Mouse (Mus musculus) hindbrain, embryonic 16.5 days (tissue): ENCODE data around the gene Mctp2. TPM values are rescaled to one million over a fixed set of nuclear protein-coding genes. Genes with fewer than 3 reads are reported as not detected.
"Not testable (repeated sequence)": the region's sequence is repeated elsewhere in the genome, so short reads cannot be mapped to it uniquely, and the experiment has no call there.

Source experiments
- ATAC-seq: fragments of 200-750 bp; cut with Nextera tagmentation; 2 replicates; pipeline ENCODE4 v1.8.0; 2017; ENCODE audit warnings: moderate TSS enrichment, moderate library complexity
- H3K27ac ChIP-seq: fragments of 300-500 bp; sonication (generic); 2 replicates; pipeline ENCODE4 v1.5.1; 2014; ENCODE audit warnings: low read depth, mild to moderate bottlenecking, control low read depth, low read length, moderate library complexity
- H3K27me3 ChIP-seq: fragments of 300-500 bp; sonication (generic); replicated peaks from 2 replicates; pipeline ENCODE4 v1.6.1; 2014; ENCODE audit warnings: low read length; ENCODE audit not compliant: control insufficient read depth, insufficient read depth
- H3K36me3 ChIP-seq: fragments of 300-500 bp; sonication (generic); 2 replicates; pipeline ENCODE4 v1.6.1; 2014; ENCODE audit warnings: mild to moderate bottlenecking, low read length, moderate library complexity, mixed read lengths; ENCODE audit not compliant: control insufficient read depth, insufficient read depth
- H3K4me1 ChIP-seq: fragments of 300-500 bp; sonication (generic); 2 replicates; pipeline ENCODE4 v1.6.1; 2014; ENCODE audit warnings: low read depth, low read length; ENCODE audit not compliant: control insufficient read depth, insufficient read depth
- H3K4me2 ChIP-seq: fragments of 300-500 bp; sonication (generic); 2 replicates; pipeline ENCODE4 v1.6.1; 2014; ENCODE audit warnings: mild to moderate bottlenecking, low read length, control low read depth, moderate library complexity
- H3K4me3 ChIP-seq: fragments of 300-500 bp; sonication (generic); 2 replicates; pipeline ENCODE4 v1.5.1; 2014; ENCODE audit warnings: mild to moderate bottlenecking, low read length, control low read depth, moderate library complexity
- H3K9ac ChIP-seq: fragments of 300-500 bp; sonication (generic); 2 replicates; pipeline ENCODE4 v1.6.1; 2014; ENCODE audit warnings: low read depth, mild to moderate bottlenecking, control low read depth, low read length, moderate library complexity
- H3K9me3 ChIP-seq: fragments of 300-500 bp; sonication (generic); 2 replicates; pipeline ENCODE4 v1.6.1; 2014; ENCODE audit warnings: mild to moderate bottlenecking, low read length, moderate library complexity; ENCODE audit not compliant: control insufficient read depth
- WGBS: fragments of 180-500 bp; shearing (Covaris S2); extraction: QIAGEN DNeasy Blood & Tissue Kit; methylation state at CpG from one replicate; pipeline ENCODE4 v1.1.7; 2014; 5-methylcytosine and 5-hydroxymethylcytosine counted together
- polyA plus RNA-seq: library from polyadenylated mRNA; unstranded; fragments of >200 nt; fragmentation: Nextera tagmentation; extraction: Ambion mirVana; gene quantifications from 2 replicates; pipeline ENCODE4 v1.2.1, GENCODE M21; 2015

Mctp2 gene
- polyA plus RNA-seq, 1 experiment from 2014 or later = 0.74 TPM

GRCm38 (mm10) chr7:72250326-72250725, 56.1 kb downstream of the Mctp2 start:
- H3K4me1 ChIP-seq, H3K27ac ChIP-seq, H3K4me2 ChIP-seq, H3K9ac ChIP-seq, H3K4me3 ChIP-seq, ATAC-seq, H3K36me3 ChIP-seq, H3K27me3 ChIP-seq, H3K9me3 ChIP-seq: not testable (repeated sequence)
- WGBS = 94% methylated on average over 7 of the region's 9 CpGs

GRCm38 (mm10) chr7:72241269-72241668, 65.1 kb downstream of the Mctp2 start:
- no peak for ATAC-seq
- H3K4me3 ChIP-seq = no peak overlapping the region
- no peaks in the 10 kb centered on the region for H3K9me3 ChIP-seq
- H3K36me3 ChIP-seq = no peaks in the 10 kb centered on the region
- H3K27me3 ChIP-seq = no peaks in the 10 kb centered on the region
- no peak overlapping the region for H3K9ac ChIP-seq
- H3K27ac ChIP-seq = no peak overlapping the region
- no peak overlapping the region for H3K4me2 ChIP-seq
- H3K4me1 ChIP-seq = no peaks in the 10 kb centered on the region
- WGBS = 94% methylated on average over 9 of the region's 9 CpGs

GRCm38 (mm10) chr7:72239782-72240493, 66.5 kb downstream of the Mctp2 start:
- no peaks in the 10 kb centered on the region for H3K9me3 ChIP-seq
- H3K4me1 ChIP-seq = no peaks in the 10 kb centered on the region
- no peak overlapping the region for H3K4me2 ChIP-seq
- H3K36me3 ChIP-seq = no peaks in the 10 kb centered on the region
- 0 out of 2 replicates have a peak, but pooled peaks have one; percentile 45 for ATAC-seq
- no peak overlapping the region for H3K4me3 ChIP-seq
- WGBS = 34% methylated on average over 3 of the region's 3 CpGs
- no peak overlapping the region for H3K9ac ChIP-seq
- no peaks in the 10 kb centered on the region for H3K27me3 ChIP-seq
- no peak overlapping the region for H3K27ac ChIP-seq

GRCm38 (mm10) chr7:72238575-72238974, 67.8 kb downstream of the Mctp2 start:
- H3K4me3 ChIP-seq = no peak overlapping the region
- no peaks in the 10 kb centered on the region for H3K36me3 ChIP-seq
- no peaks in the 10 kb centered on the region for H3K27me3 ChIP-seq
- 44% methylated on average over 4 of the region's 4 CpGs for WGBS
- no peaks in the 10 kb centered on the region for H3K4me1 ChIP-seq
- H3K9ac ChIP-seq = no peak overlapping the region
- no peak overlapping the region for H3K27ac ChIP-seq
- no peak overlapping the region for H3K4me2 ChIP-seq
- H3K9me3 ChIP-seq = no peaks in the 10 kb centered on the region
- peak; percentile 60; the same call in 1 of the 2 replicates for ATAC-seq

- H3K4me2 ChIP-seq = no peak overlapping the region
- no peaks in the 10 kb centered on the region for H3K4me1 ChIP-seq
- no peak overlapping the region for H3K9ac ChIP-seq
- ATAC-seq = no peak
- no peak overlapping the region for H3K4me3 ChIP-seq
- no peaks in the 10 kb centered on the region for H3K36me3 ChIP-seq
- no peaks in the 10 kb centered on the region for H3K27me3 ChIP-seq
- H3K9me3 ChIP-seq = no peaks in the 10 kb centered on the region
- 81% methylated on average over 6 of the region's 6 CpGs for WGBS
- H3K27ac ChIP-seq = no peak overlapping the region
Observed at GRCm38 (mm10) chr7:72234433-72234998, 71.9 kb downstream of the Mctp2 start.

GRCm38 (mm10) chr7:72231182-72231877, 75.1 kb downstream of the Mctp2 start:
- no peaks in the 10 kb centered on the region for H3K36me3 ChIP-seq
- no peak overlapping the region for H3K4me2 ChIP-seq
- no peak overlapping the region for H3K27ac ChIP-seq
- H3K9ac ChIP-seq = no peak overlapping the region
- no peak for ATAC-seq
- H3K27me3 ChIP-seq = no peaks in the 10 kb centered on the region
- 28% methylated on average over 7 of the region's 7 CpGs for WGBS
- H3K4me3 ChIP-seq = no peak overlapping the region
- H3K4me1 ChIP-seq = no peaks in the 10 kb centered on the region
- H3K9me3 ChIP-seq = no peaks in the 10 kb centered on the region

- Histone ChIP-seq H3K27me3 (no peaks in the 10 kb centered on the region), H3K27ac (no peak overlapping the region), H3K4me3 (no peak overlapping the region), H3K9ac (no peak overlapping the region), H3K4me2 (no peak overlapping the region), H3K36me3 (no peaks in the 10 kb centered on the region), H3K9me3 (no peaks in the 10 kb centered on the region), H3K4me1 (no peaks in the 10 kb centered on the region)
- 29% methylated on average over 7 of the region's 7 CpGs for WGBS
- no peak for ATAC-seq
Observed at GRCm38 (mm10) chr7:72229925-72230324, 76.5 kb downstream of the Mctp2 start.

- H3K27ac ChIP-seq = no peak overlapping the region
- H3K36me3 ChIP-seq = no peaks in the 10 kb centered on the region
- no peak overlapping the region for H3K9ac ChIP-seq
- H3K9me3 ChIP-seq = no peaks in the 10 kb centered on the region
- no peak overlapping the region for H3K4me2 ChIP-seq
- no peak overlapping the region for H3K4me3 ChIP-seq
- H3K27me3 ChIP-seq = no peaks in the 10 kb centered on the region
- 61% methylated on average over 5 of the region's 5 CpGs for WGBS
- no peak for ATAC-seq
- H3K4me1 ChIP-seq = no peaks in the 10 kb centered on the region
Observed at GRCm38 (mm10) chr7:72223558-72223957, 82.8 kb downstream of the Mctp2 start.

- Histone ChIP-seq H3K4me2 (no peak overlapping the region), H3K4me3 (no peak overlapping the region), H3K27ac (no peak overlapping the region), H3K9ac (no peak overlapping the region), H3K27me3 (no peaks in the 10 kb centered on the region), H3K36me3 (no peaks in the 10 kb centered on the region), H3K4me1 (no peaks in the 10 kb centered on the region), H3K9me3 (no peaks in the 10 kb centered on the region)
- 76% methylated on average over 8 of the region's 8 CpGs for WGBS
- no peak for ATAC-seq
Observed at GRCm38 (mm10) chr7:72222532-72222931, 83.9 kb downstream of the Mctp2 start.
